ENCODE assay signal across 17 mouse cellular contexts in genomic region chr4:91310801-91311200, GRCm38 (mm10).
"Had no signal": no experiment of that assay in that cellular context is flagged by ENCODE, and none has a peak within 500 bp of the region (broad histone marks: within the 10 kb centered on the region; RNA-seq: fewer than 3 reads in every experiment).

No protein-coding gene starts in this region.

- H3K9me3 ChIP-seq: lung, embryonic 15.5 days; megakaryocyte, embryonic 14.5 days; midbrain, embryonic 13.5 days; midbrain, embryonic 15.5 days; neural tube, embryonic 12.5 days; stomach, embryonic 15.5 days had no signal

- H3K9ac ChIP-seq: lung, embryonic 15.5 days; midbrain, embryonic 13.5 days; midbrain, embryonic 15.5 days; neural tube, embryonic 12.5 days; stomach, embryonic 15.5 days had no signal

- H3K36me3 ChIP-seq: lung, embryonic 15.5 days; stomach, embryonic 15.5 days had no signal

- H3K27ac ChIP-seq: lung, embryonic 15.5 days; macrophage; midbrain, embryonic 13.5 days; midbrain, embryonic 15.5 days; neural tube, embryonic 12.5 days; stomach, embryonic 15.5 days; stomach, postnatal 0 days had no signal

- H3K4me1 ChIP-seq: lung, embryonic 15.5 days; neural tube, embryonic 12.5 days; stomach, embryonic 15.5 days had no signal

- H3K4me2 ChIP-seq: lung, embryonic 15.5 days; midbrain, embryonic 11.5 days; midbrain, embryonic 13.5 days; midbrain, embryonic 15.5 days; neural tube, embryonic 12.5 days; stomach, embryonic 15.5 days had no signal

- ATAC-seq: lung, postnatal 0 days; midbrain, embryonic 13.5 days; midbrain, embryonic 15.5 days had no signal

- H3K27me3 ChIP-seq: lung, embryonic 15.5 days; megakaryocyte, embryonic 14.5 days; midbrain, embryonic 13.5 days; midbrain, embryonic 15.5 days; neural tube, embryonic 12.5 days; stomach, embryonic 15.5 days had no signal

- H3K4me3 ChIP-seq: lung, embryonic 15.5 days; megakaryocyte, embryonic 14.5 days; midbrain, embryonic 13.5 days; midbrain, embryonic 15.5 days; neural tube, embryonic 12.5 days; stomach, embryonic 15.5 days had no signal

- DNase-seq: lung, adult 2 months; lung, postnatal 14 days; lung, postnatal 36 days; right cerebral cortex, postnatal 14 days; thymus, adult 2 months; thymus, postnatal 25 days; thymus, postnatal 4 days had no signal
